In genomic region chr7:133940405-133940804, GRCm38 (mm10) we compare ENCODE assay signal across 23 mouse cellular contexts.
DNase-seq lines count a peak whose midpoint lies in the region; ATAC-seq and TF ChIP-seq lines count a peak whose summit lies in the region.
"Had no signal": no experiment of that assay in that cellular context is flagged by ENCODE, and none has a peak within 500 bp of the region (broad histone marks: within the 10 kb centered on the region; RNA-seq: fewer than 3 reads in every experiment).

No protein-coding gene starts in this region.

- WGBS in lung, postnatal 0 days, result 49% methylated on average over 4 of the region's 4 CpGs
- 68% methylated on average over 4 of the region's 4 CpGs for WGBS in kidney, adult 2 months

- TF ChIP-seq POLR2A in kidney, adult 2 months (IDR thresholded peaks at IDR 0.05; ENCODE audit: low read depth, low read length), result no peak

- no peak overlapping the region for H3K4me2 ChIP-seq in lung, postnatal 0 days (replicated peaks; ENCODE audit: low read depth, low read length)
- H3K4me2 ChIP-seq: embryonic facial prominence, embryonic 12.5 days; forebrain, embryonic 13.5 days; forebrain, embryonic 15.5 days had no signal

- H3K27me3 ChIP-seq in lung, postnatal 0 days (replicated peaks; ENCODE audit: insufficient read depth, low read length), result no peaks in the 10 kb centered on the region
- no peaks in the 10 kb centered on the region for H3K27me3 ChIP-seq in kidney, adult 2 months (replicated peaks; ENCODE audit: control insufficient read depth, insufficient read depth, low read length)
- H3K27me3 ChIP-seq: embryonic facial prominence, embryonic 12.5 days; forebrain, embryonic 13.5 days; forebrain, embryonic 15.5 days had no signal

- H3K9me3 ChIP-seq in lung, postnatal 0 days (ENCODE audit: low read length), result no peaks in the 10 kb centered on the region
- H3K9me3 ChIP-seq: embryonic facial prominence, embryonic 10.5 days; embryonic facial prominence, embryonic 12.5 days; forebrain, embryonic 13.5 days; forebrain, embryonic 15.5 days had no signal

- TF ChIP-seq EP300 in lung, postnatal 0 days (IDR thresholded peaks at IDR 0.05), result no peak

- H3K9ac ChIP-seq in lung, postnatal 0 days (replicated peaks; ENCODE audit: low read depth), result no peak overlapping the region
- H3K9ac ChIP-seq: embryonic facial prominence, embryonic 12.5 days; forebrain, embryonic 13.5 days; forebrain, embryonic 15.5 days had no signal

- no peak overlapping the region for H3K4me3 ChIP-seq in lung, postnatal 0 days (ENCODE audit: low read depth, low read length)
- H3K4me3 ChIP-seq in kidney, adult 2 months (ENCODE audit: insufficient read depth, low read depth, low read length), result no peak overlapping the region
- H3K4me3 ChIP-seq: embryonic facial prominence, embryonic 10.5 days; embryonic facial prominence, embryonic 12.5 days; forebrain, embryonic 13.5 days; forebrain, embryonic 15.5 days had no signal

- no peaks in the 10 kb centered on the region for H3K36me3 ChIP-seq in lung, postnatal 0 days (ENCODE audit: insufficient read depth, low read length)
- no peaks in the 10 kb centered on the region for H3K36me3 ChIP-seq in kidney, adult 2 months (ENCODE audit: control insufficient read depth, insufficient read depth, low read length)
- H3K36me3 ChIP-seq: embryonic facial prominence, embryonic 10.5 days; embryonic facial prominence, embryonic 12.5 days; forebrain, embryonic 15.5 days; G1E had no signal

- H3K27ac ChIP-seq in lung, postnatal 0 days (ENCODE audit: low read length), result no peak overlapping the region
- H3K27ac ChIP-seq in kidney, adult 2 months (ENCODE audit: insufficient read depth, low read depth, low read length), result no peak overlapping the region
- H3K27ac ChIP-seq: embryonic facial prominence, embryonic 10.5 days; embryonic facial prominence, embryonic 12.5 days; forebrain, embryonic 13.5 days; forebrain, embryonic 15.5 days had no signal

- no peaks in the 10 kb centered on the region for H3K4me1 ChIP-seq in lung, postnatal 0 days (ENCODE audit: insufficient read depth, low read depth, low read length)
- H3K4me1 ChIP-seq in kidney, adult 2 months (ENCODE audit: control insufficient read depth, insufficient read depth, low read length), result no peaks in the 10 kb centered on the region
- H3K4me1 ChIP-seq: embryonic facial prominence, embryonic 12.5 days; forebrain, embryonic 15.5 days had no signal

- no peak for ATAC-seq in lung, postnatal 0 days
- ATAC-seq in granulocyte monocyte progenitor cell, adult 5-6 weeks (replicated peaks; ENCODE audit: poor library complexity, severe bottlenecking), result peak; percentile 56
- ATAC-seq: CD4-positive, CD25-positive, alpha-beta regulatory T cell, adult 4 months; forebrain, embryonic 13.5 days; forebrain, embryonic 15.5 days had no signal

- DNase-seq in gastrocnemius, adult 18-20 months (ENCODE audit: low spot score), result peak; percentile 36
- no peak for DNase-seq in gastrocnemius, adult 8-10 months (ENCODE audit: low spot score in 2 of 2)
- peak; percentile 30 for DNase-seq in lung, postnatal 10 days
- DNase-seq in lung, postnatal 0 days (ENCODE audit: low spot score), result no peak
- DNase-seq in skeletal muscle tissue, adult 2 months (ENCODE audit: low read depth, low spot score), result peak; percentile 39
- DNase-seq in urinary bladder, postnatal 14 days (ENCODE audit: low spot score), result no peak
- DNase-seq in kidney, adult 2 months, result no peak
- DNase-seq: adrenal gland, adult 8-10 months; adrenal gland, postnatal 14 days; adrenal gland, postnatal 36 days; B cell, adult 2 months; cerebellum, adult 11-12 months; cerebellum, adult 2 months; cerebellum, adult 9-10 months; cerebellum, postnatal 10 days; cerebellum, postnatal 25 days had no signal

- TF ChIP-seq CTCF in lung, postnatal 0 days (IDR thresholded peaks at IDR 0.05), result no peak
- TF ChIP-seq CTCF in kidney, adult 2 months (conservative IDR thresholded peaks at IDR 0.05; ENCODE audit: insufficient read depth, insufficient read length, low read depth, low read length), result no peak

Comparison
In these comparisons a context has a peak if more than half of its experiments do, and no peak if none do; other contexts are left out.
1. DNase-seq: peak in gastrocnemius, adult 18-20 months (single experiment), lung, postnatal 10 days (single experiment) and skeletal muscle tissue, adult 2 months (single experiment); none in gastrocnemius, adult 8-10 months (0 of 2), lung, postnatal 0 days (single experiment), urinary bladder, postnatal 14 days (single experiment) and kidney, adult 2 months (single experiment).